ENCODE assay signal across 8 mouse cellular contexts in genomic region chr3:108536517-108537260, GRCm38 (mm10). TPM values are rescaled to one million over a fixed set of nuclear protein-coding genes. Genes with fewer than 3 reads are reported as not detected.
DNase-seq lines count a peak whose midpoint lies in the region; ATAC-seq and TF ChIP-seq lines count a peak whose summit lies in the region.

Gene 5330417C22Rik (minus strand): TSS chr3:108536536.

- H3K27ac ChIP-seq in forebrain, postnatal 0 days (ENCODE audit: low read depth, low read length): peak within 1 kb of the TSS; percentile 74

- peak; percentile 97 for ATAC-seq in forebrain, postnatal 0 days

- H3K27me3 ChIP-seq in forebrain, postnatal 0 days (ENCODE audit: insufficient read depth, low read length): no peaks in the 10 kb centered on the region
- H3K27me3 ChIP-seq in megakaryocyte, embryonic 14.5 days (replicated peaks): peaks cover 54% of the 10 kb centered on the region

- TF ChIP-seq CTCF in forebrain, postnatal 0 days (IDR thresholded peaks at IDR 0.05; ENCODE audit: low read depth): no peak

- no peaks in the 10 kb centered on the region; the same call in 1 of the 2 replicates for H3K4me1 ChIP-seq in forebrain, postnatal 0 days (ENCODE audit: insufficient read depth)
- peaks cover 19% of the 10 kb centered on the region for H3K4me1 ChIP-seq in megakaryocyte, embryonic 14.5 days

- H3K9me3 ChIP-seq in forebrain, postnatal 0 days (ENCODE audit: low read length): no peaks in the 10 kb centered on the region
- H3K9me3 ChIP-seq in megakaryocyte, embryonic 14.5 days: no peaks in the 10 kb centered on the region

- WGBS in forebrain, postnatal 0 days: 1% methylated on average over 35 of the region's 35 CpGs

- peak within 1 kb of the TSS; percentile 58 for H3K9ac ChIP-seq in forebrain, postnatal 0 days

- no peaks in the 10 kb centered on the region for H3K36me3 ChIP-seq in forebrain, postnatal 0 days (ENCODE audit: insufficient read depth)
- H3K36me3 ChIP-seq in megakaryocyte, embryonic 14.5 days (replicated peaks; ENCODE audit: low read length): no peaks in the 10 kb centered on the region

- DNase-seq in Muller cell, postnatal 12 days (ENCODE audit: inconsistent ontology term): peak; percentile 43
- peak; percentile 41 for DNase-seq in cerebellum, adult 11 months
- peak; percentile 93 for DNase-seq in forebrain, postnatal 0 days
- peak; percentile 91 for DNase-seq in induced T-regulatory cell, adult 2 months (ENCODE audit: low read depth)
- DNase-seq in left cerebral cortex, postnatal 10 days (ENCODE audit: extremely low spot score in 1 of 2, low spot score in 2 of 2): peak; percentile 86 to 87
- peak; percentile 93 for DNase-seq in right cerebral cortex, postnatal 25 days
- DNase-seq in gastrocnemius, postnatal 4 days (ENCODE audit: low spot score in 2 of 2): no peak

- H3K4me2 ChIP-seq in forebrain, postnatal 0 days (ENCODE audit: low read depth): peak within 1 kb of the TSS; percentile 57

- intact Hi-C loops in left cerebral cortex, postnatal 10 days (cut with DNase I): no loop called here

- peak within 1 kb of the TSS; percentile 42 for H3K4me3 ChIP-seq in forebrain, postnatal 0 days (ENCODE audit: low read depth, low read length)
- peak within 1 kb of the TSS; percentile 88 for H3K4me3 ChIP-seq in megakaryocyte, embryonic 14.5 days (replicated peaks)

RNA-seq across cellular contexts. Expression of gene 5330417C22Rik, which starts in this region (rescaled TPM):
- 9.2 and 11.5 TPM in 2 replicates for total RNA-seq in forebrain, postnatal 0 days (2014; rRNA removed)
- polyA plus RNA-seq in forebrain, postnatal 0 days (2015; fragmentation: Nextera tagmentation; extraction: Ambion mirVana): 16.6 and 17.5 TPM in 2 replicates
- total RNA-seq in left cerebral cortex, postnatal 10 days (2021): 10 to 100 TPM; 19.9 to 22.2 TPM
- not detected in 2 replicates for polyA plus RNA-seq in megakaryocyte, embryonic 14.5 days (2012; ENCODE audit: insufficient read depth, low replicate concordance)
- under 1 TPM in 1 of 2 experiments, not detected in 1; 0.10 TPM for total RNA-seq in gastrocnemius, postnatal 4 days (2021)

Comparison
In these comparisons a context has a peak if more than half of its experiments do, and no peak if none do; other contexts are left out.
1. RNA of gene 5330417C22Rik (polyA plus RNA-seq): 16.6 to 17.5 TPM in forebrain, postnatal 0 days; not detected in megakaryocyte, embryonic 14.5 days; every median in the first group is over 10 times any median in the second.
2. DNase-seq: peak in Muller cell, postnatal 12 days (single experiment), cerebellum, adult 11 months (single experiment), forebrain, postnatal 0 days (single experiment), induced T-regulatory cell, adult 2 months (single experiment), left cerebral cortex, postnatal 10 days (2 of 2) and right cerebral cortex, postnatal 25 days (single experiment); none in gastrocnemius, postnatal 4 days (0 of 2).